Mouse (Mus musculus) adrenal gland, postnatal 14 days (tissue): ENCODE measurements at regions not wholly inside any gene's neighbourhood (a gene's known extent, or its start where the extent isn't known, plus 50 kb on each side); places are given as distances from the start of the nearest gene placed in this dataset.
A peak's percentile ranks its signal among the peaks of the same experiment; 100 is the strongest.

Experiments used
- DNase-seq: peaks from one replicate; pipeline ENCODE4 v3.0.0; 2021; ENCODE audit warnings: mixed read lengths

DNA sequence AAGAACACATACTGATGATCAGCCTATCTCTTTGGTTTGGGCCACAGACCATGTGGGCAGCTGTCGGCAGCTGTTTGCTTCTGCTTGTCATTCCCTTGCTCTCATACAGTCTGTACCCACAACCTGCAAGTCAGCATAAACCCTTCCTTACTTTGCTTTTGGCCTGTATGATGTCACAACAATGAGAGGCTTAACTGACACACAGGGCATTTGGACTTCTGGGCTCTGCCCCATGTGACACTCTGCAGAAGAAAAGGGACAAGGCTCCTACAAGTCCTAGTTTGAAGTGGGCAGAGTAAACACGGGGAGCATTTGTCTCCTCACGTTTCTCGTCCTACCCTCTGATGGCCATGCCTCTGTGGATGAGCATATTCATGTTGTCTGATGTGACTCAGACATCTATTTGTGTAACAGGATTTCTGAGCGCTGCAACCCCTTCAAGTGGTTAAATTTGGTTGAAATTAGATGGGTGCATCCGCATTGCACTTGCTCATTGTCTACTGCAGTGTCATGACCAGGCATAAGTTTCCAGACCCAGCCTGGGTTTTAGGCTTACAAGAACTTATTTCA lies 87.6 kb upstream of the Cpeb4 start:
- DNase-seq = no peak

DNA sequence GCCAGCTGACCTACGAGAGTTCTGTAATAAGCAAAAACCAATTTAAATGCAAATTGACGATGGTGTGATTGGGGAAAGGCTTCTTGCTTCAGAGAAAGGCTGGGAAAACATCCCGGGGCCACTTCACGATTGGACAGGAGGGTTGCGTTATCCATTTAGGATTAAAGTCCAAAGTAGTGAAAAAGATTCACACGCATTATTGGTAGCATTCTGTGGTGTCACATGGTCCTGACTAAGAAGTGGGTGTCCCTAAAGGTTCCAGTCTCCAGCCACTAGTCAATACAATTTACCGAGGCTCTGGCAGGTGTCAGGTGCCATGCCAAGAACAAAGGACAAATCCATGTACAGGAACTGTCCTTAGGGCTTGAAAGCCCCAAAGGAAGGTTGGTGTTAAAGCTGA lies 86.9 kb upstream of the Cpeb4 start:
- DNase-seq = no peak

GRCm38 (mm10) chr11:31787376-31787775 lies 84.6 kb upstream of the Cpeb4 start:
- no peak for DNase-seq

DNA sequence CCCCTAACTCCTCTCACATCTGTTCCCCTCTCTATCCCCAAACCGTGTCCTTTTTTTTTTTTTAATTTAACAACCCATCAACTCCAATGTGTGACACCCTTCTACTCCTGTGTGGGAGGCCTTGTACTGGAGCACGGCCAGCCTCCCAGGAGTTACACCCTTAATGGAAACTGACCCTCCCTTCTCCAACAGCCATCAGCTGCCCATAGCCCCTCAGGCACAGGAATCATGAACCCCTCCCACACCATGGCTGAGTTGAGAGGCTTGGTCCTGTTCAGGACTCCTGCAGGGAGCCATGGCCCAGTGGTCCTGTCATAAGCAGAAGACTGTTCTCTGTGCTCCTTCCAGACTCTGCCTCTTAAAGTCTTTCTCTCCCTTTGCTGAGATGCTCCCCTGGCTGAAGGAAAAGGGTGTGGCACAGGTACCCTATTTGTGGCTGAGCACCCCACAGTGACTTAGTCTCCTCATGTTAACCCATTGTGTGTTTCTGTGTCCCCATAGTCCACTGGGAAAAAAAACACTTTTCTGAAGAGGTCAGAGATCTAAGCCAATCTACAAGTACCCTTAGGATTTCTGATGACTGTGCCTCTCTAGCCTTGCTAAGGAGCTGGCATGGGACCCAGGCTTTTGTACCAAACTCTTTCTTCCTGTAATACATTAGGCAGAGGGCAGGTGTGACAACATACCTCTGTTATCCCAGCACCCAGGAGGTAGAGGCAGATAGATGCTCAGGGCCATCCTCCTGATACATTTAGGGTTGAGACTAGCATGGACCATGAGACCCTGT lies 83.9 kb upstream of the Cpeb4 start:
- no peak for DNase-seq

- no peak for DNase-seq
Measured at GRCm38 (mm10) chr11:31789967-31790366, 82.0 kb upstream of the Cpeb4 start.

- no peak for DNase-seq
Measured at GRCm38 (mm10) chr11:31791264-31791663, 80.7 kb upstream of the Cpeb4 start.

GRCm38 (mm10) chr11:31795084-31795483 lies 76.9 kb upstream of the Cpeb4 start:
- DNase-seq = no peak

GRCm38 (mm10) chr11:31796245-31796644 lies 75.8 kb upstream of the Cpeb4 start:
- peak; percentile 60 for DNase-seq

DNA sequence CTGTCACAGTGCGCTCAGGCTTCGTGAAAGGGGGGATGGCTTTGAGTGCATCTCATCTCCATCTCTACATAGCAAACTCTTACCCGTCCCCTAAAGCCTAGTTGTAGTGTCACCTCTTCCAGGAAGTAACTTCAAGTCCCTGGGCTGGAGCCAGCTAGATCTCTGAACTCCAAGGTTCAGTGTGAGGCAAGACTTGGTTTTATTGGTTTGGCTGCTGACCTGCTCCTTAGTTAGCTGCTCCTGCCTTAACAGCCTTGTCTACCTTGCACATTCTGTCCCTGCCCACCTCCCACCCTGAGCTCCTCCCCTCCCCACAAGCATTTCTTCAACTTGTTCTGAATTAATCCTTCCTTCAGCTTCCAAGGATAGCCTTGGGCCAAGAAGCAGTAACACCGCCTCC lies 70.4 kb upstream of the Cpeb4 start:
- DNase-seq = peak; percentile 56

DNA sequence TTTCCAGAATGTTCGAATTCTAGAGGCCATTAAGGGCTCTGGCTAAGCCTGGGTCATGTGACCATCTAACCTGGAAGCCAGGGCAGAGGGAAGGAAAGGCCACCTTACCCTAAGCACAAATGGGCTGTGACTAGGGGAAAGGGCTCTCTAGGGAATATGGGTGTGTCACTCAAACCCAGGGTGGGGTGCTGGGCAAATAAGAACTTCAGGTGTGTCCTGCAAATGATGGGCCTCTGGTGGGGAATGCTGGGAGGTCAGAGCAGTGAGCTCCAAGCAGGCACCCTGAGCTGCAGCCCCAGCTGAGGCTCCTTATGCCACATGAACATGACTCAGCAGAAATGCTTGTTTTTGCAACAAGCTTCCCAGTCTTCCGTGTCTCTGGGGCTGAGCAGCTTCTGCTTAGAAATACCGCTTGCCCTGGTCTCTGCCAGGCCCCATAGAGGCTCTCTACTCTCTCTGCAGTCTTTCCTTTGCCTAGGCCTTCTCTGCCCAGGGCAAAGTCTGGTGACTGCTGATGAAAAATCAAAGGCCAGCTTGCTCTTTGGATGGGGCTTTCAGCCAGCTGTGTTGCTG lies 68.6 kb upstream of the Cpeb4 start:
- peak; percentile 45 for DNase-seq

DNA sequence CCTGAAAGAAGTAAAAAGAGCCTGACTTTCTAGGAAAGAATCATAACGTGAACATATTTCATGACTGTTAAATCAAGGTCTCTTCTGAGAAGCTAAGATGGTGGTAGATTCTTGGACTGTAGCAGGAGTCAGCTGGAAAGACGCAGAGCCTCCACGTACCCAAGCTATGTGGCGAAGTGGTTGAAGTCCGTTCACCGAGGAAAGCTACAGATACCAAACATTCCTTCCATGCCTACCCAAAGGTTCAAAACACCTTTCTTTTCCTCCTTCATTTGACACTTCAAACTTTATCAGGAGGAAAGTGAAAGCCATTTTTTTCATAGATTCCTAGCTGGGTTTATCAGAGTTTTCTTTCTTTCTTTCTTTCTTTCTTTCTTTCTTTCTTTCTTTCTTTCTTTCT lies 67.5 kb upstream of the Cpeb4 start:
- no peak for DNase-seq

GRCm38 (mm10) chr11:31807461-31808215 lies 64.4 kb upstream of the Cpeb4 start:
- peak; percentile 73 for DNase-seq

GRCm38 (mm10) chr11:31808216-31808838 lies 63.7 kb upstream of the Cpeb4 start:
- DNase-seq = no peak

- peak; percentile 35 for DNase-seq
Measured at GRCm38 (mm10) chr11:31810011-31810786, 61.8 kb upstream of the Cpeb4 start.

GRCm38 (mm10) chr11:31812215-31812614 lies 59.8 kb upstream of the Cpeb4 start:
- DNase-seq = no peak

GRCm38 (mm10) chr11:31814616-31815015 lies 57.4 kb upstream of the Cpeb4 start:
- no peak for DNase-seq

DNA sequence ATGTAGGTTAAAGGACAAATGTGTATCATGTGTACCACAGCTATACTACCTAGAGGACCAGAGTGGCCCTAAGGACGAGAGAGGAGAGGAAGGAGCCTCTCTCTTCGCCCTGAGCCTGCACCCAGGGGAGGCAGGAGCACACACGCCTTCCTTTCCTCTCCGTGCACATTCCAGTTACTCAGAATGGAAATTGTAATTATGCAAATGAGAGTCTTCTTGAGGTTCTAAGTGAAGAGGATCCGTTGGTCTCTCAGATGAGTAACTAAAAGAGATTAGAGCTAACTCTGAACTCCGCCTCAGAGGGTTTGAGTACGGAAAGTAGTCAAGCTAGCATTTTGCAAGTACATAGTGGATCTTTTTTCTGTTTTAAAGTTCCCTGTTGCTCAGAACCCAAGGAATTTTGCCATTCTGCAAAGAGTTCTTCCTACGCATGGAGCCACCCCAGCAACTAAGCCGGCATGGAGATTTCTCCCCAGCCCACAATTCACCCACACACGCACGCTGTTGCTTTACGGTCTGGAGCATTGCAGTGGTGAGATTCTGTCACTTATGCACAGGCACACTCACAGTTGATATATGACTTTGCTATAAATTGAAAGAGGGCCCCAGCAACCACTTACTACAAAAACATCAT lies 56.0 kb upstream of the Cpeb4 start:
- no peak for DNase-seq

DNA sequence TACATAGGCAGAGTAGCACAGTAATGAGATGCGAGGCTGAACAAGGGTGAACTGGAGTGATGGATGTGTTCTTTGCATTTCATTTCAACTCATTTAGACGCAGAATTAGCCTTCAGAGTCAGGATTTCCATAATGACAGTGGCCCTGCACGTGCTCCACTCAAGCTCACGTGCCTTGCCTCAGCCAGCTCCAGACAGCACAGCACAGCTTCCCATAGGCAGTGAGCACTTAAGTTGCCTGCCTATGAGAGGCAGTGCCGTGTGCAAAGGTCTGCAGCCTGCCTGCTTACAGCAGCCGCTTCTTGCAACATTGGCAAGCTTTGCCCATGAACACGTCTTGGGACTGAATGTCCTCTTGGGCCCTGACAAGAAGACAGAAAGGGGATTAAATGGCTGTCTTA lies 54.0 kb upstream of the Cpeb4 start:
- no peak for DNase-seq

GRCm38 (mm10) chr11:31819964-31820363 lies 52.0 kb upstream of the Cpeb4 start:
- no peak for DNase-seq

- DNase-seq = peak; percentile 48
Measured at GRCm38 (mm10) chr11:31821479-31822411, 50.3 kb upstream of the Cpeb4 start.
